Mouse (Mus musculus): ENCODE measurements around the gene Jakmip3. TPM values are rescaled to one million over a fixed set of nuclear protein-coding genes. Genes with fewer than 3 reads are reported as not detected.

The Jakmip3 gene
- polyA plus RNA-seq, 1 experiment, result not detected

DNA sequence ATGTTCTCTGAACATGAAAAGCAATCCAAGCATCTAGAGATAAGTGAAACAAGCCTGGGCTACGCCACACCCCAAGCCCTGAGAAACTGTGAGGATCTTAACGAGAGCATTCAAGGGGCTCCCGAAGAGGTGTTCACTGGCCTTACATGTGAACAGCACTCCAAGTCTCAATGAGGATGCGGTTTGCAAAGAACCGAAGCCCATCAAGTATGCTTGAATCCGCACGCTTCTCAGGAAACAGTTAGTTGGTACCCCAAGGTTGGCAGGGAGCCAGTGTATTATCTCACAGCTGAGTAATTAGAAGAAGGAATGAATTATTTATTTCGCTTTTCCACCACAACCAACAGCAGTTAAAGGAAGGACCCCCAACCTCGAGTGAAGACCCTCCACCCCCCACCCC, 62.7 kb downstream of the Jakmip3 start:
- TF ChIP-seq GATA1 (IDR thresholded peaks at IDR 0.05; ENCODE audit: low read length), result no peak

DNA sequence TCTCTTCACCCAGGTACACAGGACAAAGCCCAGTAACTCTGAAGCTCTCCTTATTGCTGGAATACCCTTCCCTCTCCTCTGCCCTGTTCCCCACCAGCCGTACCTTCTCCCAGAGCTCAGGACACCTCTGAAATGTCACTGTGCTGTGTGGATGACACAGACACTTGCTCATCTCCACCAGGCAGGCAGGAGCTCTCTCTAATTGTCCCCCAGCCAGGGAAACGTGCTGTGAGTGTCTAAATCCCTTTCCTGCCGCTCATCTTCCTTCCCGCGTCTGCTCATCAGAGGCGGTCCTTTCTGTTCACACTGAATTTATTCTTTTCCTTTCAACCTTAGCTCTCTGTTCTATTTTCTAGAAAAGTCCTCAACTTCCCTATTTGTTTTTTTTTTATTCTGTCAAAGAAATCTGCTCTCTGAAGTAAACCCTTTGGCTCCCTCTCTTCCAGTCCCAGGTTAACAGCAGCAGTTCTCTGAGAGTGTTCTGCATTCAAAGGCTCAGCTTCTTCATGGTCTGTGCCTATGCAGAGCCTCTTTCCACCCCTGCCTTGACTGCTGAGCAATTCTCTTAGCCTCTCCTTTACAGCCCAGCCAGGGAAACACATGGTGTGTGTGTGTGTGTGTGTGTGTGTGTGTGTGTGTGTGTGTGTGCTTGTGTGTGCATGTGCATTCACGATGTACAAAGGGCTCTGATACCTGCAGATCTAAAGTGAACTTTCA, 69.4 kb downstream of the Jakmip3 start:
- no peak for TF ChIP-seq GATA1 (IDR thresholded peaks at IDR 0.05; ENCODE audit: low read length)

DNA sequence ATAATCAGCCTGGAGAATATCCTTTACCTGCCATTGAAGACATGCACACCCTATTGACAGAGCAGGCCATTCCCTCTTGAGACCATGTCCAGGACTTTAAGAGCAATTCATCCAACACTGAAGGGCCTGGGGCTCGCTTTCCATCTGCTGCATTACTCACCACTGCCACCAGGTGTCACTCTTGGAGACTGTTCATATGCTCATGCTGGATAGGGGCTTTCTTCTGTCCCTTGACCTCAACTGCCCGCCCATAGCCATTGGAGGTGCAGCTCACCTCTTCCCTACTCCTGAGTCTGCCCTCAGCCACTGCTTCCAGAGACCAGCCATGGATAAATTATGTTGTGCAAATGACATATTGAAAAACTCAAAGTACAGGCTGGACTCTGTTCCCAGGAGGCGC, 70.5 kb downstream of the Jakmip3 start:
- TF ChIP-seq GATA1 (IDR thresholded peaks at IDR 0.05; ENCODE audit: low read length), result no peak

DNA sequence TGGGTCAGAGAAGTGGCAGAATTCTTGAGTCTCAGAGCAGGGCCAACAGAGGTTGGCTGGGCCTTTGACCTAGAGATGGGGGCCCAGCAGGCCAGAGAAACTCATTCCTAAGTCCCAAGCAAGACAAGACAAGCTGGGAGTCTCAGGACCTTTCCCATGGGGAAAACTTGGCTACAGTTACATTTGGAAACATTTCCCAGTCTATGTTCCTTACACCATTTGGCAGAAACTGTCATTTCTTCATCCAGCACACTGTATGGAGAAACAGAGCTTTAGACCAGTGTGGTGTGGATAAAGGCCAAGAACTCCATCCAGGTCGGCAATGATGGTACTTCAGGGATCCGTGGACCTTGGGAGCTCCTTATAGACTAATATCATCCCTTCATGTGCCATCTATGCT, 71.1 kb downstream of the Jakmip3 start:
- no peak for TF ChIP-seq GATA1 (IDR thresholded peaks at IDR 0.05; ENCODE audit: low read length)

DNA sequence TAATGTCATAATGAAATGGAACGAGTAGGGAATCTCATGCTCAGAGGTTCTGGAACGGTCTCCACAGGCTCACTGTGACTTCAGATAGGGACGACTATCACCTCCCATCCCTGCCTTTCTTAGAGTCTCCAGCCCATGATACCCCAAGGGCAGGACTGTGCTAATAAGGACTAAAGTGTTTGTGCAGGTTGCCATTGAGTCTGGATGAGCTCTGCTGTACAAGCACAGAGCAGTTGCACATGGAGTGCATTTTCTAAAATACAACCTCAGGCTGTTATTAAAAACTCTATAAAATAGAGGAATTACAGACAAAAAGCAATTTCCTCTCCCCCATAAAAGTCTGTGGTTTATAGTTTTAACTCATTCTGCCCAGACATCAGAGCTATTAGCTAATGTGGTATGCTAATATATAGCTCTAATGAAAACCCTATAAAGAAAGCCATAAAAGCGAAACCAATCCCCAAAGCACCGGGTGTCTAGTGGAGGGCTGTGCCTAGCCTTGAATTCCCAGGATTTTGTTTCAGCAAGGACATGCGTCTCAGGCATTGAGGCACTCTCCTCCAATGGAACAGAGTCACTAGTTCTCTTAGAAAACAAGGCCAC, 72.3 kb downstream of the Jakmip3 start:
- no peak for TF ChIP-seq GATA1 (IDR thresholded peaks at IDR 0.05; ENCODE audit: low read length)

DNA sequence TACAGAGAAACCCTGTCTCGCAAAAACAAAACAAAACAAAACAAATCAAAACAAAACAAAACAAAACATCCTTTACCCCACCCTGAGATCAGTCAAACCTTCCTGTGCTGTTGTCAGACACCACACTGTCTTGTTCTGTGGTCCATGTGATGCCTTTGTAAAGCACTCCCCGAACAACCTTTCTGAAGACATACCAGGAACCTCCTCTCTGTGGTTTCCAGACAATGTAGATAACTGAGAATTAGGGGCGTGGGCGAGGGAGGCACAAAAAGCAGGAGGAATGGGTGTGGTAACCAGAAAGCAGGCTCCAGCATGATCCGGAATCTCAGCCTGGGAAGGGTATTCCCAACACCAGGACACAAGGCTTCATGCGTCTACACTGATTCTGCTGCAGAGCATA, 74.6 kb downstream of the Jakmip3 start:
- no peak for TF ChIP-seq GATA1 (IDR thresholded peaks at IDR 0.05; ENCODE audit: low read length)

DNA sequence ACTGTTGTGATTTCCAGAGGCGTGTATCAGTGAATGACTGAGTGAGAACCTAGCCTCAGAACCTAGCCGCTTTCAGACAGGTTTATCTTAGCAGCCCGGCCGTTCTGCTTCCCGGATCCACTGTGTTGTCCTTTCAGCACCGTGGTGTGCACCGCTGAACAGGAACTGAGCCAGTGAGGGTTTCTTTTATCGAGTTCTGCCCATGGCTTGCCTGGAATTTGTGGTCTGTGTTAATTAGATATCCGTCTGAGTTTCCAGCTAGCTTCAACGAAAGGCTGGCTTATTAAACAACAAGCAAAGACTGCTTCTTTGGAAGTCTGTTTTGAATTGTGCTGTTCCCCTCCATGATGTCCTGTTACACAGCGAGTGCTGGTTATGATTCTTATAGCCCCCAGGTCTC, 75.8 kb downstream of the Jakmip3 start:
- no peak for TF ChIP-seq GATA1 (IDR thresholded peaks at IDR 0.05; ENCODE audit: low read length)

DNA sequence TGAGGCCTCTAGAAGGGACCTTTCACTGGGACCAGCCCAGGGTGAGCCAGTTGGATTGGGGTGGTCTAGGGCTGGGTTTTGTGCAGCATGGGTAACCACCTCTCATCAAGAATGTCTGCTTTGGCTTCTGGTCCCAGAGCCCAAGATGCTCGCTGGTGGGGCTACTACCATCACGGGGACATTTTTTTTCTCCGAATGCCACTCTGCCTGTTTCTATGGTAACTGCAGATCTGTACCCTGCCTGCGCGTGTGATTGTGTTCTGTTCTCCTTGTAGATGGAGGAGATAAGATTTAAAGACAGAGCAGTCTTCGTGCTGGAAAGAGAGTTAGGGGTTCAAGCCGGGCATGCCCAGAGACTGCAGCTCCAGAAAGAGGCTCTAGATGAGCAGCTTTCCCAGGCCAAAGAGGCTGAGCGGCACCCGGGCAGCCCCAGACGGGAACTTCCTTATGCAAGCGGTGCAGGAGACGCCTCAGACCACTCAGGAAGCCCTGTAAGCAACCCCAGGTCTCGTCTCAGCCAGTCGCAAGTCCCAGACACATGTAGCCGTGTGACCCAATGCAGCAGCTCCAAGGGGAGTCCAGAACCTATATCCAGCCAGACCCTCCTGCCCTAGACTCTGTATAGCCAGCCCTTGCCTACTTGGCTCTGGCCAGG, 76.8 kb downstream of the Jakmip3 start:
- TF ChIP-seq GATA1 (IDR thresholded peaks at IDR 0.05; ENCODE audit: low read length), result no peak

DNA sequence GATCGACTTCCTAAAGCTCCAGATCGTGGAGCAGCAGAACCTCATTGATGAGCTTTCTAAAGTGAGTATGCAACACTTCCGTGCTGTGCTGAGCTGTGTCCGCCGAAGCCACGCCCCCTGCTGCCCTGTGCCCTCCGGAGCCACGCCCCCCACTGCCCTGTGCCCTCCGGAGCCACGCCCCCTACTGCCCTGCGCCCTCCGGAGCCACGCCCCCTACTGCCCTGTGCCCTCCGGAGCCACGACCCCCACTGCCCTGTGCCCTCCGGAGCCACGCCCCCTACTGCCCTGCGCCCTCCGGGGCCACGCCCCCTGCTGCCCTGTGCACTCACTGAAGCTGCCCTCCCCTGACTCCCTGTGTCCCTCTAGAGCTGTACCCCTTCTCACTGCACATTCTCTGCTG, 80.4 kb downstream of the Jakmip3 start:
- TF ChIP-seq GATA1 (IDR thresholded peaks at IDR 0.05; ENCODE audit: low read length), result no peak

DNA sequence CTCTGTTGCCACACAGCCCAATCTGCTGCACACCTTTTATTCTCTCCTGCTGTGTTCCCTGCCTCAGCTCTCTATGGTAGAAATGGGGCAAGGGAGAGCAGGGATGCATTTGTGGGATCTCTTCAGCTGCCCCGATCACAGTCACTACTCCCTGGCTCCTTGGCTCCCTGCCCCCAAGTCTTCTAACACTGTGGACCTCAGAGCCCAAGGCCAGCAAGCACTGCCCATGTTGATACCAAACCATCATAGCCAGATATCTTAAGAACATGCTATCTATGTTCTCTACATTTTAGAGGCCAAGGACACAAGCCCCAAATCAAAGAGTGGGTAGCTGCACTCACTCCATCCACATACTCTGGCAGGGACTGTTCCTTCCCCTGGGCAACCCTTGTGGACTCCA, 80.8 kb downstream of the Jakmip3 start:
- TF ChIP-seq GATA1 (IDR thresholded peaks at IDR 0.05; ENCODE audit: low read length), result no peak

DNA sequence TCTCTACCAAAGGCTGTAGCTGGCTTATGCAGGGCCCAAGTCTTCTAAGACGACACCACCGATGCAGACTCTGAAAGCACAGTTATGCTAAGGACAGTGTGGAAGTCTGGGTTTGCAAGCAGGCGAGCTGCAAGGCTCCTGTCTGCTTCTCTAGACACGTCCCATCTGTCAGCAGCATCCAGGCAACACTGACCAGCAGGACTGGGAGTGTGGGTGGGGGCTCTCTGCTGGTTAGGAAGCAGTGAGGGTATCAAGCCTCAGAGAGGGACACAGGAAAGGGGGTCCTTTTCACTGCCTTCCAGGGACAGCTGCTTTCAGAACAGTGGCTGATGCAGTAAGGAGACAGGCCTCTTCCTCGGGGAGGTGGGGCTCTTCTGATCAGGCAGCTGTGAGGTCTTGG, 86.6 kb downstream of the Jakmip3 start:
- TF ChIP-seq GATA1 (IDR thresholded peaks at IDR 0.05; ENCODE audit: low read length), result no peak

DNA sequence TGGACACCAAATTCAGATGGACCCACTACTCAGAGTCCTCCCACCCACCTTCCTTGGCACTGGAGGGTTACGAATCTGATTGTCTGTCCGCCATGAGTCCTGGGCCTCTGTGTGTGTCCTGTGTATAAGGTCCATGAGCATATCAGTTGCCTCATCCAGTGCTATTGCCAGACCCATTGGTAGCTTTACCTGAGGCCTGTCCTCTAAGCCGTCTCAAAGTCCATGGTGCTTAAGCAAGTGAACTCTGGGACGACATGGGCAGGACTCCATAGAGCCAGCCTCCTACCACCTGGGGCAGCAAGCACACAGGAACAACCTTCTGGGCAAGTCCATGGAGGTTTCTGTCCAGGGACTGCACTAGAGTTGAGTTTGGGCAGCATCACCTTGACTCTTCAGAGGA, 90.7 kb downstream of the Jakmip3 start:
- TF ChIP-seq GATA1 (IDR thresholded peaks at IDR 0.05; ENCODE audit: low read length), result no peak

DNA sequence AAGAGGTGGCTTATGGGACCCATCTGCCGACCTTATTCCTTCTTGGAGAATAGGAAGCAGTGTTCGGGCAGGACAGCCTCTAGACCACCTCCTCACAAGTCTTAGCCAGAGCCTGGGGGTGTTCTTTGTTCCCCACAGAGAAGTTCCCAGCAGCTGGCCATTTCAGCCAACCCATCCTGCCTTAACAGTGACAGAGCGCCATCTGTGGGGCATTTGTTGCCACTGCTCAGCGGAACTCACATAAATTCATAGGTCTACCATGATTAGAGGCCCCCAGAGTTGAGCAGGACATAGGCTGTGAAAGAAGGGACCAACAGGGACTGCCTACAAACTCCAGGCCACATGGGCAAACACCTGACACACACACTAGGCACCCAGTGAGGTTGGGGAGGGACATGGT, 122.9 kb downstream of the Jakmip3 start:
- TF ChIP-seq GATA1 (IDR thresholded peaks at IDR 0.05; ENCODE audit: low read length), result no peak

DNA sequence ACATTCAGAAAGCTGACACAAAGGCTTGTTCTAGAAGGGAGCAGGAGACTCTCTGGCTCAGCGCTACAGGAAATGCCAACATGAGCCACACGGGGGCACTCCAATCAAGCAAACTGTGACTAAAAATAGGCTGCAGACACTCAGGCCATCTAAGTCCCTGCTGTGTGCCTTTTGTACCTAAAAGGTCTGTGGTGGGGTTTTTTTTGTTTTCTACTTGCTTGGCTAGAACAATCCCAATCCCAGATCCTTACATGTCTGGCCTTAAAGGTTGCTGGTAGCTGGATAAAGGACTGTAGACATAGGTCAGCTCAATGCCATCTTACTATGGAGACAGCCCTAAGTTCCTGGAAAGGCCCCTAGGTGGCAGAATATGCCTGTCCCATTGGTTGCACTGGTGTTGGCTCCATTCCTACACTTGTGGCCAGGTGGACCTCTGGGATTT, 127.7 kb downstream of the Jakmip3 start:
- TF ChIP-seq GATA1 (IDR thresholded peaks at IDR 0.05; ENCODE audit: low read length), result no peak

DNA sequence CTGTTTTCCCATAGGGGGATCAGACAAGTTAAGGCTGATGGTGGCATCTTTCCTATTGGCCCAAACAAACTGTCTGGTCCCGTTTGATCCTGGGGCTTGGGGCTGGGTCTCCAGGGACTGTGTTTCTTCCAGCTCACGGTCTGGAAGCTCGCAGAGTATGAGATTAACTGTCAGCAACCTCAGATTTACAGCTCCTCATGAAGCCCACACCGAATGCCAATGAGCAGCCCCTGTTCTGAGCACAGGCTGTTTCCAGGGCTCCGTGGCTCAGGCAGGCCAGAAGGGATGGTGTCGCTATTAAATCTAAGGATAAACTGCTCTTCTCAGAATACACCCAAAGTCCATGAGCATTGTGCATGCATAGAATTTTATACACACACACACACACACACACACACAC, 133.7 kb downstream of the Jakmip3 start:
- no peak for TF ChIP-seq GATA1 (IDR thresholded peaks at IDR 0.05; ENCODE audit: low read length)

DNA sequence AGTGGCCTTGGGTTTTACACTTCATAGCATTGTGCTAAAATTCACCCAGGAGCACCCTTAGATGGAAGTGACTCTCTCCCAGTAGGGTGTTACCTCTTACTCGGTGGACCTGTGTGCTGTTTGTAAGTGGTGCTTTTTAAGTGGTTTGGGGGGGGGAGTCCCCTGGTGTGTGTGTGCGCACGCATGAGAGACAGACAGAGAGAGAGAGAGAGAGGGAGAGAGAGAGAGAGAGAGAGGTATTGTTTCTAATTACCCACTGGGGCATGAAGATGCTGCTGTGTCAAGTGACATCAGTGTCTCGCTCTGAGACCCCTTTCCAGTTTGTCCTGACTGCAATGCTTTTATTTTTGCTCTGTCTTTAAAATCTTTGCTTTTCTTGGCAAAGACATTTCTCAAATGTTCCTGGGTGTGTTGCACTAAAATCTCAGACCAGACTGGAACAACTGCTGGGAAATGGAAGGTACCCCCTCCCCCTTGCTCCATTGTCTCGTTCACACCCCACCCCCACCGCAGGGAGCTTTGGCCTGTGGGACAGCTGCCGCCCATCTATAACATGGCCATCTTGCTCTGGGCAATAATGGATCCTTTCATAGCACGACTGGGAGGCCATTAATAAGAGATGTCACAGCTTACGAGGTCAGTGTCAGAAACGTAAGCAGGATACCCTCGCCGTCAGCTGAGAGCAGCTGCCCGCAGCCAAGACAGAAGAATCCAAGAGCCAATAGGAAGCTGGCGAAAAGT, 134.7 kb downstream of the Jakmip3 start:
- TF ChIP-seq GATA1 (IDR thresholded peaks at IDR 0.05; ENCODE audit: low read length), result no peak
